Mouse (Mus musculus): ENCODE data around the gene Chmp4b. TPM values are rescaled to one million over a fixed set of nuclear protein-coding genes. Genes with fewer than 3 reads are reported as not detected.

Chmp4b gene
- total and polyA plus RNA-seq, 2 experiments = 37.6 to 57.7 TPM

GRCm38 (mm10) chr2:154642712-154643385 is 8.7 kb upstream of the Chmp4b start:
- Histone ChIP-seq H3K36me3 (ENCODE audit: control insufficient read depth, insufficient read depth, low read length) (peaks cover 4% of the 10 kb centered on the region; the same call in 1 of the 2 replicates), H3K27me3 (ENCODE audit: control insufficient read depth, insufficient read depth, low read length) (no peaks in the 10 kb centered on the region), H3K79me2 (ENCODE audit: control insufficient read depth, insufficient read depth, low read length) (no peaks in the 10 kb centered on the region), H3K4me1 (ENCODE audit: control insufficient read depth, insufficient read depth, low read length) (no peaks in the 10 kb centered on the region), H3K4me3 (ENCODE audit: insufficient read depth, low read depth, low read length) (no peak overlapping the region), H3K9ac (ENCODE audit: low read depth, low read length) (no peak overlapping the region), H3K27ac (replicated peaks; ENCODE audit: insufficient read depth, low read depth, low read length) (no peak overlapping the region)
- DNase-seq (ENCODE audit: extremely low read depth, low read depth, low spot score) = no peak
- WGBS = 89% methylated on average over 6 of the region's 6 CpGs
- TF ChIP-seq CTCF (IDR thresholded peaks at IDR 0.05; ENCODE audit: low read depth, low read length) = no peak
- TF ChIP-seq POLR2A (IDR thresholded peaks at IDR 0.05; ENCODE audit: extremely low read depth, insufficient read depth, low read length) = no peak

GRCm38 (mm10) chr2:154646634-154647033 is 4.9 kb upstream of the Chmp4b start:
- WGBS = 85% methylated on average over 5 of the region's 5 CpGs
- H3K27ac ChIP-seq (replicated peaks; ENCODE audit: insufficient read depth, low read depth, low read length) = no peak overlapping the region
- no peaks in the 10 kb centered on the region for H3K27me3 ChIP-seq (ENCODE audit: control insufficient read depth, insufficient read depth, low read length)
- H3K9ac ChIP-seq (ENCODE audit: low read depth, low read length) = no peak overlapping the region
- H3K4me3 ChIP-seq (ENCODE audit: insufficient read depth, low read depth, low read length) = no peak overlapping the region
- no peaks in the 10 kb centered on the region; the same call in 1 of the 2 replicates for H3K4me1 ChIP-seq (ENCODE audit: control insufficient read depth, insufficient read depth, low read length)
- no peaks in the 10 kb centered on the region for H3K36me3 ChIP-seq (ENCODE audit: control insufficient read depth, insufficient read depth, low read length)
- no peak for DNase-seq (ENCODE audit: extremely low read depth, low read depth, low spot score)
- no peaks in the 10 kb centered on the region for H3K79me2 ChIP-seq (ENCODE audit: control insufficient read depth, insufficient read depth, low read length)
- TF ChIP-seq CTCF (IDR thresholded peaks at IDR 0.05; ENCODE audit: low read depth, low read length) = no peak; the same call in 1 of the 2 replicates

GRCm38 (mm10) chr2:154648086-154648485 is 3.4 kb upstream of the Chmp4b start:
- 32% methylated on average over 3 of the region's 3 CpGs for WGBS
- Histone ChIP-seq H3K4me3 (ENCODE audit: insufficient read depth, low read depth, low read length) (no peak overlapping the region), H3K9ac (ENCODE audit: low read depth, low read length) (no peak overlapping the region), H3K27me3 (ENCODE audit: control insufficient read depth, insufficient read depth, low read length) (no peaks in the 10 kb centered on the region), H3K27ac (replicated peaks; ENCODE audit: insufficient read depth, low read depth, low read length) (no peak overlapping the region), H3K79me2 (ENCODE audit: control insufficient read depth, insufficient read depth, low read length) (no peaks in the 10 kb centered on the region), H3K36me3 (ENCODE audit: control insufficient read depth, insufficient read depth, low read length) (no peaks in the 10 kb centered on the region), H3K4me1 (ENCODE audit: control insufficient read depth, insufficient read depth, low read length) (no peaks in the 10 kb centered on the region; the same call in 1 of the 2 replicates)
- DNase-seq (ENCODE audit: extremely low read depth, low read depth, low spot score) = peak; percentile 55
- TF ChIP-seq CTCF (IDR thresholded peaks at IDR 0.05; ENCODE audit: low read depth, low read length) (peak; percentile 80), POLR2A (IDR thresholded peaks at IDR 0.05; ENCODE audit: extremely low read depth, insufficient read depth, low read length) (no peak)

GRCm38 (mm10) chr2:154650404-154650803 is 1.1 kb upstream of the Chmp4b start:
- no peak overlapping the region for H3K9ac ChIP-seq (ENCODE audit: low read depth, low read length)
- H3K27ac ChIP-seq (replicated peaks; ENCODE audit: insufficient read depth, low read depth, low read length) = no peak overlapping the region
- no peaks in the 10 kb centered on the region for H3K36me3 ChIP-seq (ENCODE audit: control insufficient read depth, insufficient read depth, low read length)
- DNase-seq (ENCODE audit: extremely low read depth, low read depth, low spot score) = no peak
- 84% methylated on average over 3 of the region's 3 CpGs for WGBS
- H3K4me3 ChIP-seq (ENCODE audit: insufficient read depth, low read depth, low read length) = no peak overlapping the region
- no peaks in the 10 kb centered on the region for H3K27me3 ChIP-seq (ENCODE audit: control insufficient read depth, insufficient read depth, low read length)
- TF ChIP-seq CTCF (IDR thresholded peaks at IDR 0.05; ENCODE audit: low read depth, low read length) (no peak), POLR2A (IDR thresholded peaks at IDR 0.05; ENCODE audit: extremely low read depth, insufficient read depth, low read length) (no peak)
- no peaks in the 10 kb centered on the region for H3K79me2 ChIP-seq (ENCODE audit: control insufficient read depth, insufficient read depth, low read length)
- H3K4me1 ChIP-seq (ENCODE audit: control insufficient read depth, insufficient read depth, low read length) = no peaks in the 10 kb centered on the region; the same call in 1 of the 2 replicates

- DNase-seq (ENCODE audit: extremely low read depth, low read depth, low spot score) = no peak
- Histone ChIP-seq H3K9ac (ENCODE audit: low read depth, low read length) (no peak overlapping the region), H3K27me3 (ENCODE audit: control insufficient read depth, insufficient read depth, low read length) (no peaks in the 10 kb centered on the region), H3K4me1 (ENCODE audit: control insufficient read depth, insufficient read depth, low read length) (peaks cover 10% of the 10 kb centered on the region), H3K27ac (replicated peaks; ENCODE audit: insufficient read depth, low read depth, low read length) (no peak overlapping the region), H3K79me2 (ENCODE audit: control insufficient read depth, insufficient read depth, low read length) (peaks cover 16% of the 10 kb centered on the region; the same call in 1 of the 2 replicates), H3K4me3 (ENCODE audit: insufficient read depth, low read depth, low read length) (no peak overlapping the region), H3K36me3 (ENCODE audit: control insufficient read depth, insufficient read depth, low read length) (no peaks in the 10 kb centered on the region)
- TF ChIP-seq CTCF (IDR thresholded peaks at IDR 0.05; ENCODE audit: low read depth, low read length) (no peak), POLR2A (IDR thresholded peaks at IDR 0.05; ENCODE audit: extremely low read depth, insufficient read depth, low read length) (no peak)
- 96% methylated on average over 12 of the region's 12 CpGs for WGBS
Observed at GRCm38 (mm10) chr2:154654976-154655375, 3.5 kb downstream of the Chmp4b start.

GRCm38 (mm10) chr2:154655878-154656414 is 4.4 kb downstream of the Chmp4b start:
- Histone ChIP-seq H3K27ac (replicated peaks; ENCODE audit: insufficient read depth, low read depth, low read length) (no peak overlapping the region), H3K36me3 (ENCODE audit: control insufficient read depth, insufficient read depth, low read length) (peaks cover 2% of the 10 kb centered on the region; the same call in 1 of the 2 replicates), H3K4me3 (ENCODE audit: insufficient read depth, low read depth, low read length) (no peak overlapping the region), H3K79me2 (ENCODE audit: control insufficient read depth, insufficient read depth, low read length) (peaks cover 25% of the 10 kb centered on the region), H3K4me1 (ENCODE audit: control insufficient read depth, insufficient read depth, low read length) (peaks cover 10% of the 10 kb centered on the region), H3K27me3 (ENCODE audit: control insufficient read depth, insufficient read depth, low read length) (no peaks in the 10 kb centered on the region), H3K9ac (ENCODE audit: low read depth, low read length) (no peak overlapping the region)
- TF ChIP-seq POLR2A (IDR thresholded peaks at IDR 0.05; ENCODE audit: extremely low read depth, insufficient read depth, low read length) (no peak), CTCF (IDR thresholded peaks at IDR 0.05; ENCODE audit: low read depth, low read length) (no peak)
- WGBS = 88% methylated on average over 2 of the region's 2 CpGs
- no peak for DNase-seq (ENCODE audit: extremely low read depth, low read depth, low spot score)

Measured in liver, adult 2 months (tissue).